Mouse (Mus musculus) left cerebral cortex, adult 6 months (tissue): Measurements from ENCODE around the gene Olfr877. TPM values are rescaled to one million over a fixed set of nuclear protein-coding genes. Genes with fewer than 3 reads are reported as not detected.

Experiments used
- long read RNA-seq, 2 experiments: library from polyadenylated mRNA; unstranded; transcript quantifications; one replicate each; pipeline ENCODE4 v2.0.0; 2019 to 2020
- polyA plus RNA-seq: library from polyadenylated mRNA; unstranded; fragments of <200 nt; fragmentation: Nextera tagmentation; gene quantifications from 2 replicates; pipeline ENCODE4 v1.2.3, GENCODE M21; 2021

Gene Olfr877
- polyA plus RNA-seq = not detected in 2 replicates
- long read RNA-seq, experiment 1 = 0 reads
- long read RNA-seq, experiment 2 = 0 reads

DNA sequence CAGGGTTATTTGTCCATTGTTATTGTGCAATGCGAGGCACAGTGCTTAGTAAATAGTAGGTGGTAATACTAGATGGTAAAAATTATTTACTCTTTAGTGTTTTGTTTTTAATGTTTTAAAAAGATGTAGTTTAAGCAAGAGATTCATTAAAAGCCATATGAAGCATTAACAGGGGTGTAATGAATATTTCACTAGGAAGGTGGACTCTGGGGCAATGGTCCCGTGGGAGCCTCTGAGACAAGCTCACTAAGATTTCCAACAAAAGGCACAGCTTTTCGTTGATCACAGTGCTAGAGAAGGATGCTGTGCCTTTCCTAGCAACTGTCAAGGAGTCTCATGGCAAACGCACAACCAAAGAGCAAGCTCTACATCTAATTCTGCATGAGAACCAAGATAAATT is at the start of gene Olfr877:
Olfr877 (plus strand) TSS at position 301 of the 400 bp plus-strand sequence.

GRCm38 (mm10) chr9:37896661-37897060 is 42.6 kb downstream of the Olfr877 start, which contains the start of gene Olfr145:
Gene Olfr145 (plus strand): TSS chr9:37896724.

Other genes starting within 250 kb of the Olfr877 start
- 6.6 and 7.7 TPM in 2 replicates for gene Spa17, start 240.5 kb upstream of the Olfr877 start, polyA plus RNA-seq
- gene Tbrg1, start 197.0 kb upstream of the Olfr877 start, polyA plus RNA-seq = 74.7 and 81.0 TPM in 2 replicates
- not detected in 2 replicates for gene Panx3, start 185.0 kb upstream of the Olfr877 start, polyA plus RNA-seq
- gene Olfr160, start 138.0 kb upstream of the Olfr877 start, polyA plus RNA-seq = not detected in 2 replicates
- gene Olfr874, start 109.2 kb upstream of the Olfr877 start, polyA plus RNA-seq = not detected in 2 replicates
- not detected in 2 replicates for gene Olfr875, start 82.4 kb upstream of the Olfr877 start, polyA plus RNA-seq
- gene Olfr876, start 51.2 kb upstream of the Olfr877 start, polyA plus RNA-seq = not detected in 2 replicates
- gene Olfr145, start 42.5 kb downstream of the Olfr877 start, polyA plus RNA-seq = not detected in 2 replicates
- not detected in 2 replicates for gene Olfr878, start 63.6 kb downstream of the Olfr877 start, polyA plus RNA-seq
- gene Olfr881, start 137.6 kb downstream of the Olfr877 start, polyA plus RNA-seq = not detected in 2 replicates
- gene Olfr883, start 171.5 kb downstream of the Olfr877 start, polyA plus RNA-seq = not detected in 2 replicates
- not detected in 2 replicates for gene Olfr884, start 192.3 kb downstream of the Olfr877 start, polyA plus RNA-seq
- not detected in 2 replicates for gene Olfr885, start 207.1 kb downstream of the Olfr877 start, polyA plus RNA-seq
- not detected in 2 replicates for gene Olfr887, start 229.8 kb downstream of the Olfr877 start, polyA plus RNA-seq